Mouse (Mus musculus) frontal cortex, postnatal 36 days (tissue): ENCODE data around the gene Dnase2a.
A peak's percentile ranks its signal among the peaks of the same experiment; 100 is the strongest.

Source experiments
- DNase-seq, 2 experiments: peaks; one replicate each; pipeline ENCODE4 v3.0.0; 2022; ENCODE audit warnings: low spot score in 2 of 2

Dnase2a gene

GRCm38 (mm10) chr8:84969241-84970134, 61.1 kb downstream of the Dnase2a start, which contains the start of the genes Gm49661, Prdx2 and Rnaseh2a:
TSS of gene Gm49661 (minus strand) at chr8:84969433.
TSS of gene Prdx2 (plus strand) at chr8:84969587.
TSS of gene Rnaseh2a (minus strand) at chr8:84969767.
- peak; percentile 75 for DNase-seq

DNA sequence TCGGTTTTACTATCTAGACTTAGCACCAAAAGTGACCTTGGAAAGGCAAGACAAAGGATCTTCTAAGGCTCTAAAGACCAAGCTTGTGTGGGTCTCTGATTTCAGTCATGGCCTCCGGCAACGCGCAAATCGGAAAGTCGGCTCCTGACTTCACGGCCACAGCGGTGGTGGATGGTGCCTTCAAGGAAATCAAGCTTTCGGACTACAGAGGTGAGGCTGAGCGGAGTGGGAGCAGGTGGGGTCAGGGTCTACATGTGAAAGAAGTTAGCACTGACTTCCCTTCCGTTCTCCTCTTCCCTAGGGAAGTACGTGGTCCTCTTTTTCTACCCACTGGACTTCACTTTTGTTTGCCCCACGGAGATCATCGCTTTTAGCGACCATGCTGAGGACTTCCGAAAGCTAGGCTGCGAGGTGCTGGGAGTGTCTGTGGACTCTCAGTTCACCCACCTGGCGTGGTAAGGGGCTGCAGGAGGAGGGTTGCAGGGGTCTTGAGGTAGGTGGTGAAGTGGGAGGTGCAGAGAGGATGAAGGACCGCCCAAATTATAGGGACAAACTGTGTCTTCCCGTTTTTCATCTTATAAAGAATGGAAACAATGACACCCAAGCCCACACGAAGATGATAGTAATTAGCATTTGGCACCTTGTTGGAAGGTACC, 61.9 kb downstream of the Dnase2a start:
- DNase-seq: no peak

DNA sequence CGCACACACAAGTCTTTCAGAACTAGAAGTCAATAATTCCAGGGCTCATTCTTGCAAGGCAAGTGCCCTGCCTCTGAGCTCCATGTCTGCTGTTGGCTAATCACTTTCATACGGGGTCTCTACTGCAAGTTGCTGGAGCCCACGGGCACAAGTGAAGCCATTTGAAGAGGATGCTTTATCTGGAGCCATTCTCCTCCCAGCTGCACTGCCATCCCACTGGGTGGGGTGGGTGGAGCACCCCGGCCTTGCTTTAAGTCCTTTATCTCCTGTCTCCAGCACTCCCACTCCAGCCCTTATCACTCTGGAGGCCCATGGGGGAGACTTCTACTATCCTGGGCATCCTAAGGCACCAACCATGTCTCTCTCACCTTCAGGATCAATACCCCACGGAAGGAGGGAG, 62.6 kb downstream of the Dnase2a start:
- no peak for DNase-seq
